Mouse (Mus musculus): ENCODE measurements around the gene Aldh6a1. TPM values are rescaled to one million over a fixed set of nuclear protein-coding genes. Genes with fewer than 3 reads are reported as not detected.

Aldh6a1 gene
- polyA plus RNA-seq, 1 experiment from 2014 or later: 72.9 TPM

Other genes with a start within 250 kb of the Aldh6a1 start
- gene Elmsan1, start 232.1 kb downstream of the Aldh6a1 start, polyA plus RNA-seq (2015; fragmentation: Nextera tagmentation; extraction: Ambion mirVana): 7.1 and 7.5 TPM in 2 replicates
- 98.0 and 103 TPM in 2 replicates for gene Ptgr2, start 165.8 kb downstream of the Aldh6a1 start, polyA plus RNA-seq (2015; fragmentation: Nextera tagmentation; extraction: Ambion mirVana)
- gene Zfp410, start 134.2 kb downstream of the Aldh6a1 start, polyA plus RNA-seq (2015; fragmentation: Nextera tagmentation; extraction: Ambion mirVana): 54.0 and 54.5 TPM in 2 replicates
- gene Coq6, start 89.3 kb downstream of the Aldh6a1 start, polyA plus RNA-seq (2015; fragmentation: Nextera tagmentation; extraction: Ambion mirVana): 94.2 and 95.2 TPM in 2 replicates
- 8.1 and 8.2 TPM in 2 replicates for gene Fam161b, start 89.2 kb downstream of the Aldh6a1 start, polyA plus RNA-seq (2015; fragmentation: Nextera tagmentation; extraction: Ambion mirVana)
- 37.1 and 38.9 TPM in 2 replicates for gene Entpd5, start 42.0 kb downstream of the Aldh6a1 start, polyA plus RNA-seq (2015; fragmentation: Nextera tagmentation; extraction: Ambion mirVana)
- gene Bbof1, start 41.9 kb downstream of the Aldh6a1 start, polyA plus RNA-seq (2015; fragmentation: Nextera tagmentation; extraction: Ambion mirVana): 2.5 and 2.6 TPM in 2 replicates
- 21.1 and 25.1 TPM in 2 replicates for gene Rnf113a2, start 33.8 kb downstream of the Aldh6a1 start, polyA plus RNA-seq (2015; fragmentation: Nextera tagmentation; extraction: Ambion mirVana)
- 16.2 and 18.1 TPM in 2 replicates for gene Lin52, start 418 bp upstream of the Aldh6a1 start, polyA plus RNA-seq (2015; fragmentation: Nextera tagmentation; extraction: Ambion mirVana)
- gene Vsx2, start 118.8 kb upstream of the Aldh6a1 start, polyA plus RNA-seq (2015; fragmentation: Nextera tagmentation; extraction: Ambion mirVana): not detected in 2 replicates
- gene Abcd4, start 166.4 kb upstream of the Aldh6a1 start, polyA plus RNA-seq (2015; fragmentation: Nextera tagmentation; extraction: Ambion mirVana): 11.7 and 12.4 TPM in 2 replicates
- gene Vrtn, start 190.0 kb upstream of the Aldh6a1 start, polyA plus RNA-seq (2015; fragmentation: Nextera tagmentation; extraction: Ambion mirVana): 0.12 TPM in 1 of 2 replicates, not detected in the other
- 0.14 TPM in 1 of 2 replicates, not detected in the other for gene Syndig1l, start 247.8 kb upstream of the Aldh6a1 start, polyA plus RNA-seq (2015; fragmentation: Nextera tagmentation; extraction: Ambion mirVana)

Data from heart, embryonic 16.5 days (tissue).